Mouse (Mus musculus): Measurements from ENCODE around the gene Wars.

DNA sequence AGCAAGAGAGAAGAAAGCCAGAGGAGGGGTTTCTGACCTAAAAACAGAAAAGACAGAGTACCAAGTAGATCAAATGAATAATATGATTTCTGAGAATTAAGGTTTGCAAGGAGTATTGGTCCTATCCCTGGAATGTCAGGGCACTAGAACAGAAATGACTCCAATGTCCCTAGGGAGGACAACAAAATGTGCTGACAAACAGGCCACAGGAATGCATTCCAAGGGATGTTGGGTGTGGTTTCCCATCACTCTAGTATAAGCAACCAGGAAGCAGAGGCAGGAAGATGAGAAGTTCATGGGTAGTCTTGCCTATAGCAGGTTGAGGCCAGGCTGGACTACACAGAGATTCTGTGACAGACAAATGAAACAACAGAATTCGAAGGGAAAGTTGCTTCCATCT lies 8.1 kb downstream of the Wars start:
- TF ChIP-seq POLR2A (IDR thresholded peaks at IDR 0.05; ENCODE audit: borderline replicate concordance, extremely low read depth, insufficient read depth, insufficient read length, poor library complexity, severe bottlenecking) (no peak), CTCF (IDR thresholded peaks at IDR 0.05; ENCODE audit: borderline replicate concordance, extremely low read depth, insufficient read depth, insufficient read length) (no peak)

Measured in brain, embryonic 14.5 days (tissue).